Comparison of ENCODE assay signal across 8 mouse cellular contexts in the genomic region with DNA sequence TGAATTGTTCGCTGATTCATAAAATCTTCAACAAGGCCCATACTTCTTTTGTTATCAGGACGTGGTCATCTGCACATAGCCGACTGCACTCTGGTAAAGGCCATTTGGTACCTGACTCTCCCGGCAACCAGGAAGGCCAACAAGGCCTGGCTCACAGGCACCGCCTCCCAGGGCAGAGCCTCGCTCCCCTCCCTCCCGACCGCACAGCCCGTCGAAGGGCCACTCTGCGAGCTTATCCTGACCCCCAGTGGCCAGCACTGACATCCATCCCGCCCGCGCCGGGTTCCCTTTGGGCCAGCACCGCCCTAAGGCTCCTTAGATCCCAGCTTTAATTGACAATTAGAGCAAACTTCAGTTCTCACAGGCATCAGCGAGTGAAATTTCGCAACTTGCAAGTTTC.
DNase-seq lines count a peak whose midpoint lies in the region; ATAC-seq lines count a peak whose summit lies in the region.

No protein-coding gene starts in this region.

- peaks cover 19% of the 10 kb centered on the region for H3K4me1 ChIP-seq in hindbrain, embryonic 14.5 days (replicated peaks; ENCODE audit: control insufficient read depth, insufficient read depth, low read length)

- peak; percentile 82 for ATAC-seq in hindbrain, embryonic 14.5 days (ENCODE audit: low FRiP score)
- peak; percentile 84 for ATAC-seq in megakaryocyte progenitor cell, adult 5-6 weeks (replicated peaks; ENCODE audit: poor library complexity)

- H3K9ac ChIP-seq in hindbrain, embryonic 14.5 days: peak overlapping the region; percentile 10; the same call in 1 of the 2 replicates

- H3K27ac ChIP-seq in hindbrain, embryonic 14.5 days: no peak overlapping the region

- peak overlapping the region; percentile 43 for H3K4me2 ChIP-seq in hindbrain, embryonic 14.5 days (replicated peaks)

- no peaks in the 10 kb centered on the region for H3K9me3 ChIP-seq in hindbrain, embryonic 14.5 days (ENCODE audit: control insufficient read depth, low read length)

- no peaks in the 10 kb centered on the region for H3K36me3 ChIP-seq in hindbrain, embryonic 14.5 days (replicated peaks; ENCODE audit: control insufficient read depth, insufficient read depth)

- DNase-seq in NIH3T3 (ENCODE audit: low read depth): peak; percentile 86
- peak; percentile 18 for DNase-seq in cerebellum, adult 9-11 months
- peak; percentile 36 to 39 for DNase-seq in frontal cortex, postnatal 36 days (ENCODE audit: low spot score in 2 of 2)
- DNase-seq in hindbrain, embryonic 14.5 days (ENCODE audit: low spot score): peak; percentile 69
- peak; percentile 52 to 65 for DNase-seq in left cerebral cortex, postnatal 14 days (ENCODE audit: low spot score in 2 of 2)
- DNase-seq in right cerebral cortex, postnatal 14 days: peak; percentile 70
- peak; percentile 74 to 88 for DNase-seq in urinary bladder, postnatal 36 days (ENCODE audit: low spot score in 2 of 2)

- peak overlapping the region; percentile 14; the same call in 1 of the 2 replicates for H3K4me3 ChIP-seq in hindbrain, embryonic 14.5 days (replicated peaks; ENCODE audit: low read length)

- WGBS in hindbrain, embryonic 14.5 days: 3% methylated on average over 18 of the region's 18 CpGs

- no peaks in the 10 kb centered on the region for H3K27me3 ChIP-seq in hindbrain, embryonic 14.5 days (ENCODE audit: control insufficient read depth, insufficient read depth, low read length)

- intact Hi-C loops in left cerebral cortex, postnatal 14 days (cut with DNase I): no loop called here

Comparison
In these comparisons a context has a peak if more than half of its experiments do, and no peak if none do; other contexts are left out.
1. DNase-seq: peak in every context shown above with its lines; median percentile 86 in NIH3T3; 81 in urinary bladder, postnatal 36 days; 70 in right cerebral cortex, postnatal 14 days; 69 in hindbrain, embryonic 14.5 days; 58 in left cerebral cortex, postnatal 14 days; 38 in frontal cortex, postnatal 36 days; 18 in cerebellum, adult 9-11 months.